Mouse (Mus musculus): ENCODE data around the gene Hgd. TPM values are rescaled to one million over a fixed set of nuclear protein-coding genes. Genes with fewer than 3 reads are reported as not detected.

Hgd gene
- polyA plus RNA-seq, 1 experiment from 2014 or later, result 0.14 TPM

- WGBS, result 10% methylated on average over 4 of the region's 4 CpGs
- Histone ChIP-seq H3K4me1 (peaks cover 27% of the 10 kb centered on the region), H3K4me2 (no peak overlapping the region), H3K36me3 (replicated peaks) (no peaks in the 10 kb centered on the region), H3K4me3 (no peak overlapping the region), H3K27ac (0 out of 2 replicates have a peak overlapping the region, but pooled peaks have one; percentile 45), H3K27me3 (replicated peaks) (no peaks in the 10 kb centered on the region), H3K9me3 (no peaks in the 10 kb centered on the region), H3K9ac (no peak overlapping the region)
- ATAC-seq (replicated peaks), result 0 out of 2 replicates have a peak, but pooled peaks have one; percentile 15
Measured at GRCm38 (mm10) chr16:37655756-37656347, 75.9 kb downstream of the Hgd start.

GRCm38 (mm10) chr16:37656796-37657195 is 76.8 kb downstream of the Hgd start:
- Histone ChIP-seq H3K4me3 (no peak overlapping the region), H3K4me1 (peaks cover 27% of the 10 kb centered on the region), H3K27ac (0 out of 2 replicates have a peak overlapping the region, but pooled peaks have one; percentile 29), H3K36me3 (replicated peaks) (no peaks in the 10 kb centered on the region), H3K9ac (no peak overlapping the region), H3K4me2 (no peak overlapping the region), H3K27me3 (replicated peaks) (no peaks in the 10 kb centered on the region), H3K9me3 (no peaks in the 10 kb centered on the region)
- ATAC-seq (replicated peaks), result no peak
- WGBS, result 20% methylated on average over 7 of the region's 7 CpGs

DNA sequence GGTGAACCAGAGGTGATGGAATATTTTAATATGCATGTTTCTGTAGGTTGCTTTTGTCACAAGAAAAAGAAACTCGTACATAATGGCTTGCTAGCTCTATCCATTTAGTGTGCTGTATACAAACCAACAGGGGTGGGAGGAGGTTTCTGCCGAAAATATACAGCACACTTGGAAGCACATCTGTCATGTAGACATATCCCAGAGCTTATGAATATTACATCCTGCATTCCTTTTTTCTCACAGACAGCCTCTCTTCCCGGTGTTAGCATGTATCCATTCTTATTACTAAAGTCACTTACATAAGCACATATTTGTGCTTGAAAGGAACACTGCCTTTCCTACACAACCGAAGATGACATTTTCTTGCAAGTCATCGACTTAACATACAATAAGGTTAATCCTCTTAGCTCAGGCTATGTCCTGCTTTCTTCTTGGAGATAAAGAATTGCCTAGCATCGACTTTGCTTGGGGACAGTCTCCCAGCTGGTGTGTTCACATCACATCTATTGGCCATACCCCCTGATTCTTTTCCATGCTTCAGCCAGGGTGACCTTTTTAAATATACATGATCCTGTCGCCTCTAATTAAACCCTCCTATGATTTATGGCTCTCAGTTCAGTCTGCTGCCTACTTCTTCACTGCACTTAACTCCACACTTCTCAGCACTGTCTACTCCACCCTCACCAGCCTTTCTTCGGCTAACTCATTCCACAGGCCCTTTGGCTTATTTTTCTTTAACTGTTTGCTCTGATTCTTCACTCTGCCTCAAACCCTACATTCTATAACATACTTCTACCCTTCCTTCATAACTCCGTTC is 83.9 kb downstream of the Hgd start:
- peak; percentile 72 for ATAC-seq (replicated peaks)
- no peak overlapping the region for H3K9ac ChIP-seq
- H3K9me3 ChIP-seq, result no peaks in the 10 kb centered on the region
- H3K27ac ChIP-seq, result peak overlapping the region; percentile 50
- H3K4me3 ChIP-seq, result no peak overlapping the region
- peaks cover 8% of the 10 kb centered on the region for H3K4me1 ChIP-seq
- WGBS, result 32% methylated on average over 9 of the region's 9 CpGs
- H3K36me3 ChIP-seq (replicated peaks), result no peaks in the 10 kb centered on the region
- H3K4me2 ChIP-seq, result no peak overlapping the region
- no peaks in the 10 kb centered on the region for H3K27me3 ChIP-seq (replicated peaks)

- Histone ChIP-seq H3K4me2 (no peak overlapping the region), H3K4me3 (no peak overlapping the region), H3K27me3 (replicated peaks) (no peaks in the 10 kb centered on the region), H3K9ac (no peak overlapping the region), H3K9me3 (no peaks in the 10 kb centered on the region), H3K4me1 (peaks cover 8% of the 10 kb centered on the region), H3K36me3 (replicated peaks) (no peaks in the 10 kb centered on the region), H3K27ac (no peak overlapping the region)
- WGBS, result 84% methylated on average over 5 of the region's 5 CpGs
- no peak for ATAC-seq (replicated peaks)
Measured at GRCm38 (mm10) chr16:37665394-37665935, 85.5 kb downstream of the Hgd start.

DNA sequence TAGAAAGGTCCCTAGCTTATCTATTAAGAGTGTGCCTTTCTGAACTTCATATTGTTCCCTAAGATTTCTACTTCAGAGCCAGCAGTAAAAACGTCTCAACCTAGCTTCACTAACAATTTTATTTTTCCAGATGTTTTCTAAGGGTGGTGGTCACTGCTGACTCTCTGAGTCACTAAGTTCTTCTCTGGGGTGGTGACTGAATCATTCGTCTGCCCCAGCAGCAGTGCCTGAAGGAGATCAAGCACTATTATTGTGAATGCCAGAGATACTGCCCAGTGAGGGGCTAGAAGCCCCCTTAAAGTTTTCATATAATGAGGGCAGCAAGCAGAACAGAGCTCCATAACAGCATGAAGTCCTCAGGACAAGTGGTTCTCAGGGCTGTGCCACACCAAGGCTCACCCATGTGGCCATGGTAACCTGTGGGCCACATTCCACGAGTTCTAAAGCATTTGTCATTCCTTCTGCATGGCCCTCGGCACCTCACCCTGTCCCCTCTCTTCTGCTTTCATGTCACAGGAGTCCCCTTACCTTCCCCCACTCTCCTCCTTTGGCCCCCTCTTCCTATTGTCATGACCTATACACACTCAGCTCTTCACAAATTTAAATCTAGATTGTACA is 90.8 kb downstream of the Hgd start:
- Histone ChIP-seq H3K27me3 (replicated peaks) (no peaks in the 10 kb centered on the region), H3K4me3 (no peak overlapping the region), H3K9me3 (no peaks in the 10 kb centered on the region), H3K4me1 (no peaks in the 10 kb centered on the region), H3K36me3 (replicated peaks) (no peaks in the 10 kb centered on the region), H3K4me2 (no peak overlapping the region), H3K27ac (no peak overlapping the region), H3K9ac (no peak overlapping the region)
- WGBS, result 26% methylated on average over 4 of the region's 4 CpGs
- no peak for ATAC-seq (replicated peaks)

DNA sequence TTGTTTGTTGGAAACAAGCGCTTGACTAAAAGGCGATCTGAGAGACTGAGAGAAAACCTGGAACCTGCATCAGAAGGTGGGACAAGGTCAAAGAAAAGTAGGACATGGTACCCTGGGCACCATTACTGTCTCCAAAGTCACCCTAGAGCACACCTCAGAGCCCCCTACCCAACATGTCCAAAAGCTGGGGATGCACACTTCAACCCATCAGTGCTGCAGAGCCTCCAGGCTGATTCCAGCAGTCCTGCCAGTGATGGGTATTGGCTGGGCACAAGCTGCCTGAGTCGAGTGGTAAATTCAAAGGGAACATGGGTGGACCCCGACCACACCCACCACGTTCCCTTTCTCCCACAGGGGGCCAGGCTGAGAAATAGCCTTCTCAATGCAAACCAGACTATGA is 95.4 kb downstream of the Hgd start:
- no peaks in the 10 kb centered on the region for H3K9me3 ChIP-seq
- 91% methylated on average over 5 of the region's 5 CpGs for WGBS
- H3K4me3 ChIP-seq, result no peak overlapping the region
- no peak overlapping the region for H3K27ac ChIP-seq
- H3K36me3 ChIP-seq (replicated peaks), result no peaks in the 10 kb centered on the region
- ATAC-seq (replicated peaks), result no peak
- peaks cover 14% of the 10 kb centered on the region for H3K4me1 ChIP-seq
- H3K9ac ChIP-seq, result no peak overlapping the region
- H3K27me3 ChIP-seq (replicated peaks), result no peaks in the 10 kb centered on the region
- no peak overlapping the region for H3K4me2 ChIP-seq

GRCm38 (mm10) chr16:37676024-37676676 is 96.2 kb downstream of the Hgd start:
- Histone ChIP-seq H3K9me3 (no peaks in the 10 kb centered on the region), H3K9ac (no peak overlapping the region), H3K4me2 (peak overlapping the region; percentile 41), H3K27me3 (replicated peaks) (no peaks in the 10 kb centered on the region), H3K36me3 (replicated peaks) (no peaks in the 10 kb centered on the region), H3K27ac (peak overlapping the region; percentile 58), H3K4me1 (peaks cover 14% of the 10 kb centered on the region), H3K4me3 (no peak overlapping the region)
- peak; percentile 86 for ATAC-seq (replicated peaks)
- 37% methylated on average over 17 of the region's 17 CpGs for WGBS

- Histone ChIP-seq H3K9me3 (no peaks in the 10 kb centered on the region), H3K4me2 (peak overlapping the region; percentile 41), H3K36me3 (replicated peaks) (no peaks in the 10 kb centered on the region), H3K27me3 (replicated peaks) (no peaks in the 10 kb centered on the region), H3K4me1 (peaks cover 14% of the 10 kb centered on the region), H3K4me3 (no peak overlapping the region), H3K9ac (no peak overlapping the region), H3K27ac (peak overlapping the region; percentile 58)
- 22% methylated on average over 4 of the region's 4 CpGs for WGBS
- ATAC-seq (replicated peaks), result no peak
Measured at GRCm38 (mm10) chr16:37676677-37677072, 96.7 kb downstream of the Hgd start.

DNA sequence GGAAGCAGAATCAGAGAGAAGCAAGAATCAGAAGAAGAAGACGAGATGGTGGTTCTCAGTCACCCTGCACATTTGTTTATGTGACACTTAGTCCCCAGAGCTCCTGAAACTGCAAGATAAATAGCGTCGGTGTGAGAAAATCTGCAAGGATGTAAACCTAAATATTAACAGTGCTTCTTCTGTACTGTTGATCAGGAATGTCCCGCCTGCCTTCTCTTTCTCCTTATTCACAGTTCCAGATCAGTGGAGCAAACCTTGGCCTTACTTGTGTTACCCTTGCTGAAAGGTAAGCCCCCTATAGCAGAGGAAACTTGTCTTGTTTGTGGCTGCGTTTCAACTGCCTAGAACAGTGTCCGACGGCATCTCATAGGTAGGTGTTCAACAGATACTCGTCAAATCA is 97.6 kb downstream of the Hgd start:
- no peak overlapping the region for H3K4me2 ChIP-seq
- H3K4me1 ChIP-seq, result peaks cover 20% of the 10 kb centered on the region
- H3K27me3 ChIP-seq (replicated peaks), result no peaks in the 10 kb centered on the region
- H3K9ac ChIP-seq, result no peak overlapping the region
- no peaks in the 10 kb centered on the region for H3K36me3 ChIP-seq (replicated peaks)
- H3K27ac ChIP-seq, result no peak overlapping the region
- no peaks in the 10 kb centered on the region for H3K9me3 ChIP-seq
- 80% methylated on average over 8 of the region's 8 CpGs for WGBS
- ATAC-seq (replicated peaks), result no peak
- no peak overlapping the region for H3K4me3 ChIP-seq

DNA sequence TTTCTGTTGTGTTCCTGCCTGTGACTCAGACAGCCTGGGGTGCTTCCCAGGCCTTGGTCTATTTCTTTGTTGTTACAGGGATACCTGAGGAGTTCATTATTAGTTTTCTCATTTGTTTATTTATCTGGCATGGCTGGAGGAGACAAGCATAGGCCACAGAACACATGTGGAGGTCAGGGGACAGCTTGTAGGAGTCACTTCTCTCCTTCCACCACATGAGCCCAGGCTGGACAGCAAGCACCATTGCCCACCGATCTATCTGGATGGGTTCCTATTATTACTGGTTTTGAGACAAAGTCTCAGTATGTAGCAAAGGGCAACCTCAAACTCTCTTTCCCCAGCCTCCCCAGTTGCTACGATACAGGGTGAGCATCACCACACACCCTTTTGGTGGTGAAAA is 100.3 kb downstream of the Hgd start:
- no peaks in the 10 kb centered on the region for H3K36me3 ChIP-seq (replicated peaks)
- peaks cover 42% of the 10 kb centered on the region for H3K4me1 ChIP-seq
- H3K4me2 ChIP-seq, result no peak overlapping the region
- no peak overlapping the region for H3K9ac ChIP-seq
- H3K27ac ChIP-seq, result no peak overlapping the region
- no peak overlapping the region for H3K4me3 ChIP-seq
- no peak for ATAC-seq (replicated peaks)
- 80% methylated on average over 2 of the region's 2 CpGs for WGBS
- no peaks in the 10 kb centered on the region for H3K9me3 ChIP-seq
- H3K27me3 ChIP-seq (replicated peaks), result no peaks in the 10 kb centered on the region

- Histone ChIP-seq H3K27ac (no peak overlapping the region), H3K4me1 (peaks cover 47% of the 10 kb centered on the region), H3K4me3 (no peak overlapping the region), H3K27me3 (replicated peaks) (no peaks in the 10 kb centered on the region), H3K36me3 (replicated peaks) (no peaks in the 10 kb centered on the region), H3K4me2 (no peak overlapping the region), H3K9ac (no peak overlapping the region), H3K9me3 (no peaks in the 10 kb centered on the region)
- 76% methylated on average over 8 of the region's 8 CpGs for WGBS
- no peak for ATAC-seq (replicated peaks)
Measured at GRCm38 (mm10) chr16:37680831-37681230, 100.9 kb downstream of the Hgd start.

All from midbrain, embryonic 15.5 days (tissue).